Mouse (Mus musculus) intestine, embryonic 15.5 days (tissue): ENCODE results near the gene Mtmr12. TPM values are rescaled to one million over a fixed set of nuclear protein-coding genes. Genes with fewer than 3 reads are reported as not detected.

Source experiments
- ATAC-seq: fragments of 200-750 bp; cut with Nextera tagmentation; 2 replicates; pipeline ENCODE4 v1.8.0; 2017; ENCODE audit warnings: moderate TSS enrichment, moderate library complexity
- H3K27ac ChIP-seq: fragments of 300-500 bp; sonication (generic); 2 replicates; pipeline ENCODE4 v1.5.1; 2015; ENCODE audit warnings: mild to moderate bottlenecking, inconsistent platforms
- H3K27me3 ChIP-seq: fragments of 300-500 bp; sonication (generic); replicated peaks from 2 replicates; pipeline ENCODE4 v1.6.1; 2015; ENCODE audit warnings: inconsistent platforms
- H3K36me3 ChIP-seq: fragments of 300-500 bp; sonication (generic); 2 replicates; pipeline ENCODE4 v1.6.1; 2015; ENCODE audit warnings: inconsistent platforms
- H3K4me1 ChIP-seq: fragments of 300-500 bp; sonication (generic); replicated peaks from 2 replicates; pipeline ENCODE4 v1.6.1; 2015; ENCODE audit warnings: inconsistent platforms
- H3K4me2 ChIP-seq: fragments of 300-500 bp; sonication (generic); replicated peaks from 2 replicates; pipeline ENCODE4 v1.6.1; 2015; ENCODE audit warnings: mild to moderate bottlenecking, inconsistent platforms
- H3K4me3 ChIP-seq: fragments of 300-500 bp; sonication (generic); replicated peaks from 2 replicates; pipeline ENCODE4 v1.5.1; 2015; ENCODE audit warnings: inconsistent platforms
- H3K9ac ChIP-seq: fragments of 300-500 bp; sonication (generic); 2 replicates; pipeline ENCODE4 v1.6.1; 2015; ENCODE audit warnings: inconsistent platforms
- H3K9me3 ChIP-seq: fragments of 300-500 bp; sonication (generic); 2 replicates; pipeline ENCODE4 v1.6.1; 2016; ENCODE audit warnings: inconsistent platforms
- WGBS: fragments of 180-500 bp; shearing (Covaris S2); methylation state at CpG from one replicate; pipeline ENCODE4 v1.1.7; 2015; 5-methylcytosine and 5-hydroxymethylcytosine counted together
- polyA plus RNA-seq: library from polyadenylated mRNA; unstranded; fragments of >200 nt; fragmentation: Nextera tagmentation; extraction: Ambion mirVana; gene quantifications from 2 replicates; pipeline ENCODE4 v1.2.1, GENCODE M21; 2015

Mtmr12 gene
- polyA plus RNA-seq, 1 experiment from 2014 or later = 16.6 TPM

DNA sequence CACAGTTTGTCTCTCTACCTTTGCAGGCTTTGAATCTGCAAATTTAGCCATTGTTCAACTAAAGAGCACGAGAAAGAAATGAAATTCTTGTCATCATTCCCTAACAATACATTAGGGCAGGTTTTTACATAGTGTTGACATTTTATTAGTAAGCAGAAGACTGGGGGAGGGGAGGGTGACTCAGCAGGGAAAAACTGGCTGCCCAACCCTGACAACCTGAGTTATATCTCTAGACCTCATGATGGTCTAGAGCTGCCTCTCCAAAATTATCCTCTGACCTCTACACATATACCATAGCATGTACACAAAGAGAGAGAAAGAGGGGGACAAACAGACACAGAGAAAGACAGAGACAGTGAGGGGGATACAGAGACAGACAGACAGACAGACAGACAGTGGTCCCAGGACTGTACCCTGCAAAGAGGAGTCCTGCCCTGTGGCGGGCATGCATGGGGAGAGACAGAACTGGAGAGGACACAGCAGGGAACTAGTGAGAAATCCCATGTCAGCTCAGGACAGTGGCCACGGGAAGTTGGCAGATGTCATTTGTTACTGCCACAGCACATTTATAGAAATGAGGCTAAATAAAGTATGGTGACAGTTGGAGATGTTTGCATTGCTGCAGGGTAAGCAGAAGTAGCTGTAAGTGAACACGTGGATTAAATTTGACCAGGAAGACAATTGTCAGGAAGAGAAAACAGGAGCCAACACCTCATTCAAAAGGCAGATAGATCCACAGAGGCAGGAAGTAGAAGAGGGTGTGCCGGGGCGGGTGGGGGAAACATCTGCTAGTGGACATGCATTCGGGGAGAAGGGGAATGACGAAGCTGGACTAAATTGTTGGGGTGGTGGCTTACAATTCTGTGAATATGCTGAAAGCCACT, 101.6 kb downstream of the Mtmr12 start:
- ATAC-seq = 0 out of 2 replicates have a peak, but pooled peaks have one; percentile 31
- no peaks in the 10 kb centered on the region for H3K9me3 ChIP-seq
- no peaks in the 10 kb centered on the region for H3K36me3 ChIP-seq
- H3K4me2 ChIP-seq = no peak overlapping the region
- H3K9ac ChIP-seq = no peak overlapping the region
- H3K4me3 ChIP-seq = no peak overlapping the region
- H3K4me1 ChIP-seq = 0 out of 2 replicates have a peak, but pooled peaks cover 2% of the 10 kb centered on the region
- H3K27ac ChIP-seq = no peak overlapping the region
- no peaks in the 10 kb centered on the region for H3K27me3 ChIP-seq
- WGBS = 63% methylated on average over 8 of the region's 8 CpGs

DNA sequence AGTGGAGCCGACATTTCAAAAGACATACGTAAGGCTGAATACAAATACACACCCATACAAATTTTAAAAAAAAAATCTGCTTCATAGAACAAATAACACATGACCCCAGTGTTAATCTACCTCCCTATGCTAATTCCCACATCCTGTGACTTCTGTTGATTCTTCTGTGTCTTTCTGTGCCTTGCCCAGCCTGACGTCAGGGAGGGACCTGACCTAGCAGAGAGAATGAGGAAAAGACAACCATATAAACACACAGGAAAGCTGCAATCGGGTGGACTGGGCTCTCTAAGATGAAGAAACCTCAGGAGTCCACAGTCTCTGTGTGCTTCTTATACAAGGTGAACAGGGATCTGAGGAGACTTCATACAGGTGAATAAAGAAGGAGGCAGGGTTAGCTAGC, 102.3 kb downstream of the Mtmr12 start:
- no peaks in the 10 kb centered on the region for H3K9me3 ChIP-seq
- no peak overlapping the region for H3K27ac ChIP-seq
- H3K4me2 ChIP-seq = no peak overlapping the region
- H3K9ac ChIP-seq = no peak overlapping the region
- H3K36me3 ChIP-seq = no peaks in the 10 kb centered on the region
- 45% methylated on average over 4 of the region's 4 CpGs for WGBS
- H3K27me3 ChIP-seq = no peaks in the 10 kb centered on the region
- no peak for ATAC-seq
- H3K4me1 ChIP-seq = 0 out of 2 replicates have a peak, but pooled peaks cover 2% of the 10 kb centered on the region
- H3K4me3 ChIP-seq = no peak overlapping the region

DNA sequence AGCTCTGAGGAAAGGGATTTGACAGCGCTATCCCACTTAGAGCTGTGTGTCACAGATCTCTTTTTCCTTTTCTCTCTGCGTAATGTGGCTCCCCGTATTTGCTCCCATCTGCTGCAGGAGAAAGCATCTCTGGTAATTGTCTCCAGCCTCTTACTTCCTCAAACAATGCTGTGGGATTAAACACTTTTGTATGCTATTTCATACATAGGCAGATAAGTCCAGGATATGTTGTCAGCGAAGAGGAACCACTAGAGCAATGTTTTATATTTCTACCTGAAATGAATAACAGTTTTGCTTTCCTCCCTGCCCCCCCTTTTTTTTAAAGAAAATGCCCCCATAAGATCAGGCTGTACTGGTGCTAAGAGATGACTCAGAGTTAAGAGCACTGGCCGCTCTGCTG, 103.7 kb downstream of the Mtmr12 start:
- Histone ChIP-seq H3K4me3 (no peak overlapping the region), H3K9me3 (no peaks in the 10 kb centered on the region), H3K27me3 (no peaks in the 10 kb centered on the region), H3K27ac (no peak overlapping the region), H3K36me3 (no peaks in the 10 kb centered on the region), H3K4me1 (0 out of 2 replicates have a peak, but pooled peaks cover 2% of the 10 kb centered on the region), H3K9ac (no peak overlapping the region), H3K4me2 (no peak overlapping the region)
- WGBS = 91% methylated on average over 5 of the region's 5 CpGs
- no peak for ATAC-seq

- H3K9ac ChIP-seq = no peak overlapping the region
- H3K9me3 ChIP-seq = no peaks in the 10 kb centered on the region
- WGBS = 81% methylated on average over 4 of the region's 4 CpGs
- H3K27me3 ChIP-seq = no peaks in the 10 kb centered on the region
- no peak overlapping the region for H3K4me2 ChIP-seq
- H3K36me3 ChIP-seq = no peaks in the 10 kb centered on the region
- ATAC-seq = no peak
- H3K4me1 ChIP-seq = 0 out of 2 replicates have a peak, but pooled peaks cover 2% of the 10 kb centered on the region
- no peak overlapping the region for H3K4me3 ChIP-seq
- no peak overlapping the region for H3K27ac ChIP-seq
Observed at GRCm38 (mm10) chr15:12310676-12311075, 105.8 kb downstream of the Mtmr12 start.

- H3K4me3 ChIP-seq = no peak overlapping the region
- H3K4me1 ChIP-seq = 0 out of 2 replicates have a peak, but pooled peaks cover under 1% of the 10 kb centered on the region
- no peak overlapping the region for H3K4me2 ChIP-seq
- H3K27me3 ChIP-seq = no peaks in the 10 kb centered on the region
- 89% methylated on average over 7 of the region's 7 CpGs for WGBS
- no peak for ATAC-seq
- H3K9ac ChIP-seq = no peak overlapping the region
- no peak overlapping the region for H3K27ac ChIP-seq
- no peaks in the 10 kb centered on the region for H3K9me3 ChIP-seq
- no peaks in the 10 kb centered on the region for H3K36me3 ChIP-seq
Observed at GRCm38 (mm10) chr15:12311465-12311864, 106.6 kb downstream of the Mtmr12 start.

DNA sequence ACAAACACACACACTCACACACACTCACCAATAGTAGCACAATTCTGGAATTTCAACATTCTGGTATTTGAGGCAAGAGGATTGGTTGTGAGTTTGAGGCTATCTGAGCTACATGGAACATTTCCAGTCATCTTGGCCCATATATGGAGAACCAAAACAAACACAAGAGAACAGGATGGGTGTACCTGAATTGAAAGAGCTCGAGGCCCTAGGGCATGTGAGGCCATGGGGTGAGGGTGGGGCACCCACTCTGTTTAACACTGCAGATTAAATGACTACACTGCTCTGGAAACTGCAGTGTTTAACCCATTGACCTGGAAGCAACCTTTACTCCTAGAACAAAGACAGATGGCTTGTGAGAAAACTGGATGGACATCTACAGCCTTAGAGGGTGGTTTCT, 108.4 kb downstream of the Mtmr12 start:
- no peaks in the 10 kb centered on the region for H3K27me3 ChIP-seq
- WGBS = 15% methylated on average over 1 of the region's 1 CpGs
- H3K9ac ChIP-seq = no peak overlapping the region
- no peaks in the 10 kb centered on the region for H3K36me3 ChIP-seq
- H3K4me2 ChIP-seq = no peak overlapping the region
- H3K27ac ChIP-seq = no peak overlapping the region
- no peak overlapping the region for H3K4me3 ChIP-seq
- no peaks in the 10 kb centered on the region for H3K9me3 ChIP-seq
- no peaks in the 10 kb centered on the region for H3K4me1 ChIP-seq
- ATAC-seq = peak; percentile 77

GRCm38 (mm10) chr15:12314584-12314983, 109.8 kb downstream of the Mtmr12 start:
- H3K27me3 ChIP-seq = no peaks in the 10 kb centered on the region
- H3K36me3 ChIP-seq = no peaks in the 10 kb centered on the region
- no peak overlapping the region for H3K27ac ChIP-seq
- no peaks in the 10 kb centered on the region for H3K4me1 ChIP-seq
- no peak for ATAC-seq
- WGBS = 73% methylated on average over 5 of the region's 5 CpGs
- no peaks in the 10 kb centered on the region for H3K9me3 ChIP-seq
- H3K9ac ChIP-seq = no peak overlapping the region
- H3K4me3 ChIP-seq = no peak overlapping the region
- no peak overlapping the region for H3K4me2 ChIP-seq

DNA sequence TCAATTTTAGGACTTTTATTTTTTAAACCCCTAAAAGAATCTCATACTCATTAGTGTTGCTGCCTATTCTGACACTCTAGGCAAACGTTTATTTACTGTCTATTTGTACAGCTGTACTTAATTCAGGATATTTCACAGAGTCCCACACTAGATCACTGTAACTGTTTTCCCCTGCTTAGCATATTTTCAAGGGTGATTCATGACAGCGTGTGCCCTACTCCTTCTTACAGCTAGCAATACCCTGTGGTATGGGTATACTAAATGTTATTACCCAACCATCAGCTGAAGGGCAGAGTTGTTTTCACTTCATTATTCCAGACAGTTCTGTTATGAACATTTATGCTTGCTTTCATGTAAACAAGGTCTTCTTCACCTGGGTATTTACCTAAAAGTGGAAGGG, 111.2 kb downstream of the Mtmr12 start:
- 62% methylated on average over 2 of the region's 2 CpGs for WGBS
- Histone ChIP-seq H3K4me1 (no peaks in the 10 kb centered on the region), H3K27me3 (no peaks in the 10 kb centered on the region), H3K36me3 (no peaks in the 10 kb centered on the region), H3K27ac (no peak overlapping the region), H3K9ac (no peak overlapping the region), H3K9me3 (no peaks in the 10 kb centered on the region), H3K4me2 (no peak overlapping the region), H3K4me3 (no peak overlapping the region)
- ATAC-seq = no peak

- Histone ChIP-seq H3K4me2 (no peak overlapping the region), H3K4me1 (no peaks in the 10 kb centered on the region), H3K9me3 (no peaks in the 10 kb centered on the region), H3K27ac (no peak overlapping the region), H3K36me3 (no peaks in the 10 kb centered on the region), H3K4me3 (no peak overlapping the region), H3K9ac (no peak overlapping the region), H3K27me3 (no peaks in the 10 kb centered on the region)
- ATAC-seq = no peak
- WGBS = 74% methylated on average over 5 of the region's 5 CpGs
Observed at GRCm38 (mm10) chr15:12317290-12317689, 112.5 kb downstream of the Mtmr12 start.

GRCm38 (mm10) chr15:12318451-12318850, 113.6 kb downstream of the Mtmr12 start:
- 79% methylated on average over 8 of the region's 8 CpGs for WGBS
- 0 out of 2 replicates have a peak, but pooled peaks cover 2% of the 10 kb centered on the region for H3K4me1 ChIP-seq
- H3K27ac ChIP-seq = no peak overlapping the region
- no peak overlapping the region for H3K4me3 ChIP-seq
- no peaks in the 10 kb centered on the region for H3K27me3 ChIP-seq
- H3K4me2 ChIP-seq = no peak overlapping the region
- no peak overlapping the region for H3K9ac ChIP-seq
- ATAC-seq = no peak
- no peaks in the 10 kb centered on the region for H3K9me3 ChIP-seq
- H3K36me3 ChIP-seq = no peaks in the 10 kb centered on the region

DNA sequence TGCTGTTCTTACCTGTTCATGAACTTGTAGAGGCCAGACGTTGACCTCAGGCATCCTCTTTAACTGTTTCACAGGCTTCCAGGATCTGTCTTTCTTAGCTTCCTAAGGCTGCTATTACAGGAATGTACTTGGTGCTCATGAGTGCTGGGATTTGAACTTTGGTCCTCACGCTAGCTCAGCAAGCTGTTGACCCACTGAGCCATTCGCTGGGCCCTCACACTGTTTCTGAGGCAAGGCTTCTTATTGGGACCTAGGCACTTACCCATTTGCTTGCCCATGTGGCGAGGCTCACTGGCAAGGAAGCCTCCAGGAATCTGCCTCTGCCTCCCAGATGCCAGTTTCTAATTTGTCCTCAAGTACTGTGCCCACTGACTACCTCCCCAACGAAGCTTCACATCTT, 115.1 kb downstream of the Mtmr12 start:
- Histone ChIP-seq H3K27ac (no peak overlapping the region), H3K4me3 (no peak overlapping the region; the same call in 1 of the 2 replicates), H3K4me1 (0 out of 2 replicates have a peak, but pooled peaks cover 7% of the 10 kb centered on the region), H3K9me3 (no peaks in the 10 kb centered on the region), H3K4me2 (peak overlapping the region; percentile 76), H3K27me3 (no peaks in the 10 kb centered on the region), H3K9ac (no peak overlapping the region), H3K36me3 (no peaks in the 10 kb centered on the region)
- ATAC-seq = no peak
- 46% methylated on average over 5 of the region's 5 CpGs for WGBS

DNA sequence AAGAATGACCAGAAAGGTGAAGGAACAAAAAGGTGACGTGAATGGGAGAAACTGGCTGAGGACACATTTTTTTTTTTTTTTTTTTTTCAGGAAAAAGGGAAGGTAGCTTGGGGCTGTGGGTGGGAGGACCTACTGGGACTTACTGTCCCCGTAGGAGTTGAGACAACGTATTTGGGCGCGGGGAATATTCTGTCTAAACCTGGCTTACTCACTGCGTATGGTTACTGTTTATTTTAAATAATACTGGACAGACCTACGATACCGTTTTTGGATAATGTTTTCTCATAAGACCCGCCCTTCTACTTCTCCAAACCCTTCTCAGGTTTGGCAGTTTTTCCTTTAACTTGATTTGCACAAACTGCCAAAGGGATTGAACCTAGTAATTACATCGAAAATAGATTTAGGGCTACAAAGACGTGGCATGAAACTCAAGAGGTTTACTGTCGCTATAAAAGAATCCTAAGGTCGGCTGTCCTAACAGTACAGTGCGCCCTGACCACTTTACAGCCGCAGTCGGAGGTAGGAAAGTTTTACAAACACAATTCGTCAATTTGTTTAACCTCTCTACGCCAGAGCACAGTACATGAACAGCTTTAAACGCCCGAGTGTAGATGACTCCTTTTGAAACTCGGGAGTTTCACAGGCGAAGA, 115.7 kb downstream of the Mtmr12 start:
- Histone ChIP-seq H3K27me3 (no peaks in the 10 kb centered on the region), H3K27ac (peak overlapping the region; percentile 54), H3K9me3 (no peaks in the 10 kb centered on the region), H3K36me3 (no peaks in the 10 kb centered on the region), H3K4me2 (peak overlapping the region; percentile 76), H3K4me3 (peak overlapping the region; percentile 81), H3K9ac (peak overlapping the region; percentile 63), H3K4me1 (0 out of 2 replicates have a peak, but pooled peaks cover 7% of the 10 kb centered on the region)
- ATAC-seq = no peak; the same call in 1 of the 2 replicates
- WGBS = 4% methylated on average over 22 of the region's 22 CpGs
